Mouse (Mus musculus) olfactory bulb, adult 2 months (tissue): ENCODE data around the gene Ndufa12.

Experiments used
- CTCF ChIP-seq: fragments of 200-500 bp; IDR thresholded peaks from 2 replicates; pipeline ENCODE4 v1.5.1; 2012; ENCODE audit warnings: low read depth, mild to moderate bottlenecking, low read length, moderate library complexity; ENCODE audit not compliant: insufficient read depth
- POLR2A ChIP-seq: fragments of 200-500 bp; IDR thresholded peaks from 2 replicates; pipeline ENCODE4 v1.6.1; 2012; ENCODE audit warnings: mild to moderate bottlenecking, low read depth, low read length, moderate library complexity; ENCODE audit not compliant: insufficient read depth

- TF ChIP-seq CTCF (no peak), POLR2A (no peak)
Observed at GRCm38 (mm10) chr10:94262646-94263045, 64.1 kb downstream of the Ndufa12 start.
